Mouse (Mus musculus) layer of hippocampus, adult 18-20 months (tissue): ENCODE measurements around the gene Elmod1. TPM values are rescaled to one million over a fixed set of nuclear protein-coding genes. Genes with fewer than 3 reads are reported as not detected.
"Not testable (repeated sequence)": the region's sequence is repeated elsewhere in the genome, so short reads cannot be mapped to it uniquely, and the experiment has no call there.

Experiments used
- DNase-seq, 2 experiments: peaks; one replicate each; pipeline ENCODE4 v3.0.0; 2022; ENCODE audit warnings: low spot score in 2 of 2
- long read RNA-seq: library from polyadenylated mRNA; stranded (forward); transcript quantifications from one replicate; pipeline ENCODE4 v2.0.0, GENCODE M21; 2021
- total RNA-seq, 2 experiments: library from RNA; stranded (reverse); gene quantifications; 2 replicates each; pipeline ENCODE4 v1.2.3; 2021

Gene Elmod1
- total RNA-seq, result 100 to 1,000 TPM; 232 to 245 TPM
- long read RNA-seq, transcript Elmod1-201 (11 exons, 2,605 nt), result major isoform, 162 of 184 reads
- long read RNA-seq, partial matches to known transcripts, result 13 of 184 reads
- long read RNA-seq, other reads (novel, unspliced or antisense), result 9 of 184 reads

- peak; percentile 70 to 83 for DNase-seq
Observed at GRCm38 (mm10) chr9:53975122-53975518, at the start of gene Elmod1. Gene Elmod1 (minus strand): TSS chr9:53975301.

- DNase-seq, result no peak
Observed at GRCm38 (mm10) chr9:54022795-54023194, 47.7 kb upstream of the Elmod1 start.

GRCm38 (mm10) chr9:53994528-53994927 lies 19.4 kb upstream of the Elmod1 start:
- DNase-seq, result no peak

- DNase-seq, result not testable (repeated sequence)
Observed at GRCm38 (mm10) chr9:53992567-53992966, 17.5 kb upstream of the Elmod1 start.

- peak in 1 of 2 experiments; percentile 49 for DNase-seq
Observed at GRCm38 (mm10) chr9:53990921-53991320, 15.8 kb upstream of the Elmod1 start.

GRCm38 (mm10) chr9:53986972-53987371 lies 11.9 kb upstream of the Elmod1 start:
- DNase-seq, result peak; percentile 50 to 73

GRCm38 (mm10) chr9:53984868-53985267 lies 9.8 kb upstream of the Elmod1 start:
- peak in 1 of 2 experiments; percentile 63 for DNase-seq

- peak; percentile 34 to 46 for DNase-seq
Observed at GRCm38 (mm10) chr9:53974328-53975121, 576 bp downstream of the Elmod1 start.

GRCm38 (mm10) chr9:53973929-53974327 lies 1.2 kb downstream of the Elmod1 start:
- DNase-seq, result peak; percentile 54 to 63

- DNase-seq, result peak in 1 of 2 experiments; percentile 50
Observed at GRCm38 (mm10) chr9:53973241-53973640, 1.9 kb downstream of the Elmod1 start.

- no peak for DNase-seq
Observed at GRCm38 (mm10) chr9:53972358-53972757, 2.7 kb downstream of the Elmod1 start.

- DNase-seq, result no peak
Observed at GRCm38 (mm10) chr9:53967610-53968368, 7.3 kb downstream of the Elmod1 start.

GRCm38 (mm10) chr9:53957021-53957420 lies 18.1 kb downstream of the Elmod1 start:
- no peak for DNase-seq

- no peak for DNase-seq
Observed at GRCm38 (mm10) chr9:53954853-53955252, 20.2 kb downstream of the Elmod1 start.

- no peak for DNase-seq
Observed at GRCm38 (mm10) chr9:53947463-53947862, 27.6 kb downstream of the Elmod1 start.

- no peak for DNase-seq
Observed at GRCm38 (mm10) chr9:53938555-53938954, 36.5 kb downstream of the Elmod1 start.

GRCm38 (mm10) chr9:53934179-53934578 lies 40.9 kb downstream of the Elmod1 start:
- DNase-seq, result peak; percentile 64 to 88

- no peak for DNase-seq
Observed at GRCm38 (mm10) chr9:53933375-53933774, 41.7 kb downstream of the Elmod1 start.

- DNase-seq, result no peak
Observed at GRCm38 (mm10) chr9:53930906-53931305, 44.2 kb downstream of the Elmod1 start.

- DNase-seq, result no peak
Observed at GRCm38 (mm10) chr9:53921061-53921460, 54.0 kb downstream of the Elmod1 start.

GRCm38 (mm10) chr9:53915929-53916721 lies 59.0 kb downstream of the Elmod1 start:
- no peak for DNase-seq
